Mouse (Mus musculus): ENCODE measurements around the gene Cct3.
"Not testable (repeated sequence)": the region's sequence is repeated elsewhere in the genome, so short reads cannot be mapped to it uniquely, and the experiment has no call there.

Cct3 gene

GRCm38 (mm10) chr3:88359584-88359983, 62.7 kb downstream of the Cct3 start:
- no peak for DNase-seq (ENCODE audit: extremely low read depth, low read depth, low spot score)

DNA sequence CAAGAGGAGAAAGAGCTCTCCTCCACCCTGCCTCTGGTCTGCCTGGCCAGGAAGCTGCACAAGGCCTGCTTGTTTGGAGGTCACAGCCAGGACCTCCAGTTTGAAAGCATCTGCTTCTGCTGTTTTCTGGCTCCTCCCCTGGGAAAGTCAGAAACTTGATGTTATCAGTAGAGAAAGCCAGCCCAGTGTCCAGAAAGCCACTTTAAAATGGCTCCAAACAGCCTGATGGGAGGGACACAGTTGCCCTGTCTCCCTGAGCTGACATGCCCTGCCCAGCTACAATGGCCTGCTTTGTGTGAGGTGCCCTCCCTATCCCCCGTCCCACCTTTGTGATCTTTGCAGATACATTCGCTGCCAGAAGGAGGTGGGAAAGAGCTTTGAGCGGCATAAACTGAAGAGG, 63.1 kb downstream of the Cct3 start:
- no peak for DNase-seq (ENCODE audit: extremely low read depth, low read depth, low spot score)

- DNase-seq (ENCODE audit: extremely low read depth, low read depth, low spot score) = no peak
Observed at GRCm38 (mm10) chr3:88361096-88361495, 64.2 kb downstream of the Cct3 start.

GRCm38 (mm10) chr3:88361612-88362313, 64.8 kb downstream of the Cct3 start:
- no peak for DNase-seq (ENCODE audit: extremely low read depth, low read depth, low spot score)

- no peak for DNase-seq (ENCODE audit: extremely low read depth, low read depth, low spot score)
Observed at GRCm38 (mm10) chr3:88363700-88364099, 66.8 kb downstream of the Cct3 start.

GRCm38 (mm10) chr3:88364337-88364736, 67.4 kb downstream of the Cct3 start, which contains the start of gene Paqr6:
Gene Paqr6, plus strand, starts transcription at chr3:88364584.
- no peak for DNase-seq (ENCODE audit: extremely low read depth, low read depth, low spot score)

DNA sequence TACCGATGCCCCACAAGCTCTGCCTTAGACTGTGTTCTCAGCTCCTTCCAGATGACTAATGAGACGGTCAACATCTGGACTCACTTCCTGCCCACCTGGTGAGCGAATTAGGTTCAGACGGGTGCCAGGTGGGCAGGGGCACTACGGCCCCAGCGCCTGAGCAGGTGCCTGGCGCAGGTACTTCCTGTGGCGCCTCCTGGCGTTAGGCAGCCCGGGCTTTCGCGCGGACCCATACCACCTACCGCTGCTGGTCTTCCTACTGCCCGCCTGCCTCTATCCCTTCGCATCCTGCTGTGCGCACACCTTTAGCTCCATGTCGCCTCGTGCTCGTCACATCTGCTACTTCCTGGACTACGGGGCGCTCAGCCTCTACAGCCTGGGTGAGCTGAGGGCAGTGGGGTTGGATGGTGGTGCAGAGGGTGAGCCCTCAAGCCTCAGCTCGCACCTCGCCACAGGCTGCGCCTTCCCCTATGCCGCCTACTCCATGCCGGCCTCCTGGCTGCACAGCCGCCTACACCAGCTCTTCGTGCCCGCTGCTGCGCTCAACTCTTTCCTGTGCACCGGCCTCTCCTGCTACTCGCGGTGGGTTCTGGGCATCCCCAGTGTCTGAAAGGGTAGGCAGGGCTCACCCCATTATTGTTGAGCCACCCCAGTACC, 68.9 kb downstream of the Cct3 start:
- no peak for DNase-seq (ENCODE audit: extremely low read depth, low read depth, low spot score)

DNA sequence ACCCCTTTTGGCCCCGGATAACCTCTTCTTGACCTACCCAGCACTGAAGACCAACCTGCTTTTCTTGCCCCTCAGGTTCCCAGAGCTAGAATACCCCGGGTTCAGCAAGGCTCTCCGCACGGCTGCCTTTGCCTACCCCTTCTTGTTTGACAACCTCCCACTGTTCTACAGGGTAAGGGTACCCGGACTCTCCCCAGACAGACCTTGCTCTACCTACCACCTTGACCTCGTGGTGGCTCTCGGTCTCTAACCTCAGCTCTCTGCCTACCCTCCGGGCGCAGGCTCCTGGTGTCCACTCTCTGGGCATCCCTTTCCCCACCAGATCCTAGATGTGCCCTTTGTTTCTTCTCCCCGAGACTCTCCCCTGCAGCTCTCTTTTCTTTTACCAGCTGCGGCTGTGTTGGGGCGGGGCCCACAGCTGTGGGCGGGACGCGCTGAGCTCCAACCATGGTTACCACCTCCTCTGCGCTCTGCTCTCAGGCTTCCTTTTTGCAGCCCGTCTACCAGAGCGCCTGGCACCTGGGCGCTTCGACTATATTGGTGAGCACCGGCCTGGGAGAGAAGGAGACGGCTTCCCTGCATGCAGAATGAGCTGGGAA, 70.0 kb downstream of the Cct3 start:
- not testable (repeated sequence) for DNase-seq (ENCODE audit: extremely low read depth, low read depth, low spot score)

DNA sequence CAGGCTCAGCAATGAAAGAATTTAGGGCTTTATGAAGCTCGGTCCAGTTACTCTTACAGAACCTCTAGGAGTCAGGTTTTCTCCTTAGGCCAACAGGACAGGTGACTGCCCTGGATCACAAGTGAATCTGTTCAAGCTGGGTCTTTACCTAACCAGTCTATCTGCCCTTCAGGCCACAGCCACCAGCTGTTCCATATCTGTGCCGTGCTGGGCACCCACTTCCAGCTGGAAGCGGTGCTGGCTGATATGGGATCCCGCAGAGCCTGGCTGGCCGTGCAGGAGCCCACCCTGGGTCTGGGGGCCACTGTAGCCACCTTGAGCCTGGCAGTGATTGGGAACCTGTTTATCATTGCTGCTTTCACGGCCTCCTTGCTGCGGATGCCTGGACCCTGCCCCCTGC, 70.6 kb downstream of the Cct3 start:
- DNase-seq (ENCODE audit: extremely low read depth, low read depth, low spot score) = not testable (repeated sequence)

- DNase-seq (ENCODE audit: extremely low read depth, low read depth, low spot score) = not testable (repeated sequence)
Observed at GRCm38 (mm10) chr3:88368511-88368910, 71.6 kb downstream of the Cct3 start.

Measured in fat pad, adult 2 months (tissue).